Mouse (Mus musculus) heart, adult 8-10 months (tissue): Measurements from ENCODE around the gene Cx3cl1. TPM values are rescaled to one million over a fixed set of nuclear protein-coding genes. Genes with fewer than 3 reads are reported as not detected.

Source experiments
- total RNA-seq, 4 experiments: library from RNA; stranded (reverse); gene quantifications; 2 replicates each; pipeline ENCODE4 v1.2.4; 2022

Gene Cx3cl1
- total RNA-seq, 4 experiments from 2014 or later = 5.7 to 8.2 (median 7.2) TPM

Other genes with a start within 250 kb of the Cx3cl1 start
- gene Cpne2, start 239.0 kb upstream of the Cx3cl1 start, total RNA-seq = 1 to 10 TPM; 3.7 to 5.0 (median 4.5) TPM
- gene Rspry1, start 170.1 kb upstream of the Cx3cl1 start, total RNA-seq = 10 to 100 TPM in 1 of 4 experiments, 1 to 10 TPM in 3; 8.9 to 10.5 (median 9.5) TPM
- gene Fam192a, start 170.0 kb upstream of the Cx3cl1 start, total RNA-seq = 10 to 100 TPM; 19.1 to 25.6 (median 19.5) TPM
- 100 to 1,000 TPM in 2 of 4 experiments, 10 to 100 TPM in 2; 83.0 to 101 (median 92.4) TPM for gene Arl2bp, start 105.4 kb upstream of the Cx3cl1 start, total RNA-seq
- gene Pllp, start 75.7 kb upstream of the Cx3cl1 start, total RNA-seq = under 1 TPM in 2 of 4 experiments, not detected in 2; 0.63 to 0.69 TPM
- gene Ccl22, start 26.4 kb upstream of the Cx3cl1 start, total RNA-seq = not detected
- not detected for gene Ccl17, start 38.4 kb downstream of the Cx3cl1 start, total RNA-seq
- gene Coq9, start 66.3 kb downstream of the Cx3cl1 start, total RNA-seq = 100 to 1,000 TPM; 675 to 794 (median 735) TPM
- gene Ciapin1, start 66.3 kb downstream of the Cx3cl1 start, total RNA-seq = 10 to 100 TPM; 72.2 to 85.6 (median 78.5) TPM
- gene Polr2c, start 85.4 kb downstream of the Cx3cl1 start, total RNA-seq = 10 to 100 TPM; 65.4 to 71.4 (median 68.7) TPM
- gene Dok4, start 104.3 kb downstream of the Cx3cl1 start, total RNA-seq = 10 to 100 TPM in 3 of 4 experiments, 1 to 10 TPM in 1; 9.2 to 15.2 (median 14.8) TPM
- 1 to 10 TPM; 3.0 to 5.7 (median 4.4) TPM for gene Ccdc102a, start 146.1 kb downstream of the Cx3cl1 start, total RNA-seq
- gene Adgrg5, start 151.7 kb downstream of the Cx3cl1 start, total RNA-seq = under 1 TPM in 1 of 4 experiments, not detected in 3; 0.57 TPM
- 10 to 100 TPM; 41.3 to 63.6 (median 51.8) TPM for gene Adgrg1, start 202.7 kb downstream of the Cx3cl1 start, total RNA-seq
- 1 to 10 TPM in 3 of 4 experiments, under 1 TPM in 1; 0.75 to 1.3 (median 1.2) TPM for gene Adgrg3, start 245.7 kb downstream of the Cx3cl1 start, total RNA-seq